Mouse (Mus musculus): ENCODE results near the gene Npb.
A peak's percentile ranks its signal among the peaks of the same experiment; 100 is the strongest.

Npb gene

GRCm38 (mm10) chr11:120616617-120617294 lies 8.5 kb downstream of the Npb start:
- DNase-seq, result peak in 1 of 2 experiments; percentile 28

GRCm38 (mm10) chr11:120617519-120618112 lies 9.3 kb downstream of the Npb start, which contains the start of gene Pcyt2:
TSS of gene Pcyt2 (minus strand) at chr11:120617936.
- peak; percentile 97 for DNase-seq

- DNase-seq, result no peak
These were observed 10.6 kb downstream of the Npb start for GRCm38 (mm10) chr11:120618619-120619535.

- no peak for DNase-seq
These were observed 11.9 kb downstream of the Npb start for GRCm38 (mm10) chr11:120620195-120620594.

GRCm38 (mm10) chr11:120622805-120623204 lies 14.5 kb downstream of the Npb start:
- DNase-seq, result no peak

- peak; percentile 69 to 77 for DNase-seq
These were observed 15.8 kb downstream of the Npb start for GRCm38 (mm10) chr11:120623961-120624679.

GRCm38 (mm10) chr11:120624680-120625111 lies 16.4 kb downstream of the Npb start:
- DNase-seq, result peak; percentile 89 to 90

- no peak for DNase-seq
These were observed 17.0 kb downstream of the Npb start, which contains the start of gene Sirt7 for GRCm38 (mm10) chr11:120625152-120625775. TSS of gene Sirt7 (minus strand) at chr11:120625240.

GRCm38 (mm10) chr11:120626785-120627467 lies 18.6 kb downstream of the Npb start:
- no peak for DNase-seq

GRCm38 (mm10) chr11:120627468-120628300 lies 19.4 kb downstream of the Npb start:
- no peak for DNase-seq

- DNase-seq, result no peak
These were observed 20.5 kb downstream of the Npb start for GRCm38 (mm10) chr11:120628601-120629340.

GRCm38 (mm10) chr11:120629341-120629730 lies 21.1 kb downstream of the Npb start:
- no peak for DNase-seq

GRCm38 (mm10) chr11:120629911-120630310 lies 21.6 kb downstream of the Npb start:
- no peak for DNase-seq

GRCm38 (mm10) chr11:120630401-120630871 lies 22.2 kb downstream of the Npb start:
- DNase-seq, result no peak

GRCm38 (mm10) chr11:120630881-120631725 lies 22.8 kb downstream of the Npb start:
- no peak for DNase-seq

- no peak for DNase-seq
These were observed 23.6 kb downstream of the Npb start for GRCm38 (mm10) chr11:120631726-120632448.

- peak; percentile 63 to 69 for DNase-seq
These were observed 24.6 kb downstream of the Npb start for GRCm38 (mm10) chr11:120632559-120633519.

Data from cerebellum, postnatal 14 days (tissue).